ENCODE assay signal across 19 mouse cellular contexts in genomic region chr1:172468301-172468877, GRCm38 (mm10). TPM values are rescaled to one million over a fixed set of nuclear protein-coding genes. Genes with fewer than 3 reads are reported as not detected.
DNase-seq lines count a peak whose midpoint lies in the region; TF ChIP-seq lines count a peak whose summit lies in the region.
"Had no signal": no experiment of that assay in that cellular context is flagged by ENCODE, and none has a peak within 500 bp of the region (broad histone marks: within the 10 kb centered on the region; RNA-seq: fewer than 3 reads in every experiment).

No protein-coding gene starts in this region.

- H3K79me3 ChIP-seq in C2C12 (ENCODE audit: low read depth), result no peaks in the 10 kb centered on the region

- no peaks in the 10 kb centered on the region for H3K36me3 ChIP-seq in C2C12 (ENCODE audit: control insufficient read depth, insufficient read depth)
- H3K36me3 ChIP-seq: embryonic facial prominence, embryonic 13.5 days; heart, embryonic 12.5 days; hindbrain, embryonic 15.5 days had no signal

- no peak for TF ChIP-seq CTCF in C2C12 (IDR thresholded peaks at IDR 0.05; ENCODE audit: control insufficient read depth, insufficient read depth, insufficient read length)

- H3K79me2 ChIP-seq in C2C12 (ENCODE audit: control insufficient read depth, insufficient read depth), result no peaks in the 10 kb centered on the region

- DNase-seq in ES-CJ7 (ENCODE audit: low read depth, low spot score) (peak; percentile 66), R1 (ENCODE audit: low read depth, low spot score) (peak; percentile 91)
- DNase-seq in kidney, postnatal 36 days, result no peak
- DNase-seq in layer of hippocampus, adult 18-20 months (ENCODE audit: low spot score in 2 of 2), result no peak
- DNase-seq in cerebellum, adult 8-10 months, result no peak
- DNase-seq: adrenal gland, postnatal 14 days; cerebellum, adult 11-12 months; cerebellum, adult 9-11 months; cerebellum, postnatal 36 days; forebrain, postnatal 0 days; gastrocnemius, postnatal 14 days; heart, adult 2 months; heart, postnatal 36 days had no signal

- H3K27me3 ChIP-seq in C2C12 (ENCODE audit: control insufficient read depth, insufficient read depth, insufficient read length), result peaks cover 4% of the 10 kb centered on the region
- H3K27me3 ChIP-seq: embryonic facial prominence, embryonic 13.5 days; forebrain, embryonic 13.5 days; heart, embryonic 12.5 days; hindbrain, embryonic 15.5 days had no signal

- H3ac ChIP-seq in C2C12 (ENCODE audit: control insufficient read depth, insufficient read length, low read depth), result peak overlapping the region; percentile 23

- H3K4me3 ChIP-seq in C2C12 (ENCODE audit: insufficient read depth, poor library complexity, severe bottlenecking), result no peak overlapping the region
- H3K4me3 ChIP-seq: embryonic facial prominence, embryonic 13.5 days; forebrain, embryonic 13.5 days; heart, adult 2 months; heart, embryonic 12.5 days; hindbrain, embryonic 15.5 days had no signal

TF ChIP-seq in C2C12, 6 proteins besides CTCF, POLR2A, EP300 and RAD21:
- TF ChIP-seq MYOD1 (IDR thresholded peaks at IDR 0.05; ENCODE audit: control insufficient read depth, insufficient read length, low read depth) (no peak), MYOG (IDR thresholded peaks at IDR 0.05; ENCODE audit: control insufficient read depth, extremely low read depth, insufficient read length) (no peak), FOSL1 (IDR thresholded peaks at IDR 0.05; ENCODE audit: insufficient read depth, low read length, poor library complexity, severe bottlenecking) (no peak), MAX (IDR thresholded peaks at IDR 0.05) (no peak), USF1 (IDR thresholded peaks at IDR 0.05; ENCODE audit: low read depth) (no peak), CEBPB (IDR thresholded peaks at IDR 0.05; ENCODE audit: low read depth) (no peak)
TF ChIP-seq in C2C12: peak in this region for 0.

RNA-seq across cellular contexts. Expression of gene Slamf9, which starts 6.8 kb away (rescaled TPM):
- polyA plus RNA-seq in C2C12 (2012; fragmentation: generic; extraction: Trizol), result 0.19 TPM
- total RNA-seq in layer of hippocampus, adult 18-20 months (2021), result under 1 TPM; 0.33 to 0.47 TPM
- polyA plus RNA-seq: embryonic facial prominence, embryonic 13.5 days had no signal

RNA-seq across cellular contexts. Expression of gene Igsf9, which starts 13.2 kb away (rescaled TPM):
- polyA plus RNA-seq in C2C12 (2012; fragmentation: generic; extraction: Trizol), result 4.1 TPM
- total RNA-seq in layer of hippocampus, adult 18-20 months (2021), result 1 to 10 TPM; 3.9 to 4.8 TPM
- polyA plus RNA-seq: activated CD4-positive, CD25-positive, alpha-beta regulatory T cell, adult 4 months had no signal

RNA-seq across cellular contexts. Expression of gene Tagln2, which starts 31.5 kb away (rescaled TPM):
- 771 TPM for polyA plus RNA-seq in C2C12 (2012; fragmentation: generic; extraction: Trizol)
- total RNA-seq in layer of hippocampus, adult 18-20 months (2021), result 10 to 100 TPM in 1 of 2 experiments, 1 to 10 TPM in 1; 9.2 to 11.7 TPM

RNA-seq across cellular contexts. Expression of gene Cfap45, which starts 52.2 kb away (rescaled TPM):
- not detected for polyA plus RNA-seq in C2C12 (2012; fragmentation: generic; extraction: Trizol)
- total RNA-seq in layer of hippocampus, adult 18-20 months (2021), result 1 to 10 TPM; 3.4 to 4.0 TPM

Comparison
In these comparisons a context has a peak if more than half of its experiments do, and no peak if none do; other contexts are left out.
1. DNase-seq: peak in ES-CJ7 (single experiment) and R1 (single experiment); none in kidney, postnatal 36 days (0 of 2), layer of hippocampus, adult 18-20 months (0 of 2) and cerebellum, adult 8-10 months (single experiment).